Mouse (Mus musculus) spleen, embryonic (tissue): Measurements from ENCODE around the gene Gldc.
"Not testable (repeated sequence)": the region's sequence is repeated elsewhere in the genome, so short reads cannot be mapped to it uniquely, and the experiment has no call there.

Source experiments
- CTCF ChIA-PET: fragments of 350-600 bp; sonication (Branson Sonifier 250); formaldehyde crosslinking; loops from one replicate; lab custom pipeline; 2022; lab: Charles Lee

Gene Gldc

GRCm38 (mm10) chr19:30174919-30175571 lies at the start of gene Gldc:
Gene Gldc, minus strand, starts transcription at chr19:30175429.
- CTCF ChIA-PET: no interaction called here

DNA sequence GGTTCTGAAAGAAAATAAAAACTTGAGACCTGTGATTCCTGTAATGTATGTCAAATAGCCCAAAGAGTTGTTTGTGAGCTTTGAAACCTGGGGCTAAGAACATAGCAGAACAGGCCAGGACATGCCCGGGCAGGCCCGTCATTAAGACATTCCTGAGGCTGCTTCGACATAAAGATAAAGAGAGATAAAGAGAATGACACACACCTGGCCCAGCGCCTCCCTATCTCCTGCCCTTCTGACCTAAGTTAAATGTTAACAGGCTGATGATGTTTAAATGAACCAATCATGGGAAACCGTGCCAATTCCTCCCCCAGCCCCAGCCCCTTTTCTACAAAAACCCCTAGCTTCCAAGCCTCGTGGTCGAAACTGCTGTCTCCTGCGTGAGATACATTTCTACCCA lies 47.4 kb upstream of the Gldc start:
- CTCF ChIA-PET: not testable (repeated sequence)

DNA sequence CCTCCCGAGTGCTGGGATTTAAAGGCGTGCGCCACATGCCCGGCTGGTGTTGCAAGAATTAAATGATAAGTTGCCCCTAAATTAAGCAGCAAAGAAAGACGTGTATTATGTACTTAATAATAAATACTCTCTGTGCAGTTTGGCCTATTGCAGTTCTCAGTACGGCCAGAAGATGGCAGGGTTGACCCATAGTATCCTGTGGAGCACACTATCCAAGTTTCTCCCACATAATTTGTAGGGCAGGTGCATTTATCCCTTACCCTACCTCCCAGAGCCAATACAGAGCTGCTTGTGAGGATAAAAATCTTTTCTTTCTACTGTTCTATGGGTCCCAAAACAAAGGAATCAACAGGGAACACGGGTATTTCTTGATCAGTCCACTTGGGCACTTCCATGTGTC lies 42.1 kb upstream of the Gldc start:
- CTCF ChIA-PET: no interaction called here

- CTCF ChIA-PET: no interaction called here
Measured at GRCm38 (mm10) chr19:30216186-30216585, 41.0 kb upstream of the Gldc start.

DNA sequence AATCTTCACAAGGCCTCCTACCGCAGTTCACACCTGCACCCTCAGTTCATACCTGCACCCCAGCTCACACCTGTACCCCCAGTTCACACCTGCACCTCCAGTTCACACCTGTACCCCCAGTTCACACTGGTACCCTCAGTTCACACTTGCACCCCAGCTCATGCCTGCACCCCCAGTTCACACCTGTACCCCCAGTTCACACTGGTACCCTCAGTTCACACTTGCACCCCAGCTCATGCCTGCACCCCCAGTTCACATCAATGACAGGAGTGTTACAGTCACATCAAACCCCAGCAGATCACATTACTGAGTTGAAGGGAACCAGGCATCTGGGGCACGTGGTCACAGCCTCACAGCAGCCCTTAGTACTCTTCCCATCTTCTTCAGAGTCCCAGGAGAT lies 40.5 kb upstream of the Gldc start:
- CTCF ChIA-PET: not testable (repeated sequence)

DNA sequence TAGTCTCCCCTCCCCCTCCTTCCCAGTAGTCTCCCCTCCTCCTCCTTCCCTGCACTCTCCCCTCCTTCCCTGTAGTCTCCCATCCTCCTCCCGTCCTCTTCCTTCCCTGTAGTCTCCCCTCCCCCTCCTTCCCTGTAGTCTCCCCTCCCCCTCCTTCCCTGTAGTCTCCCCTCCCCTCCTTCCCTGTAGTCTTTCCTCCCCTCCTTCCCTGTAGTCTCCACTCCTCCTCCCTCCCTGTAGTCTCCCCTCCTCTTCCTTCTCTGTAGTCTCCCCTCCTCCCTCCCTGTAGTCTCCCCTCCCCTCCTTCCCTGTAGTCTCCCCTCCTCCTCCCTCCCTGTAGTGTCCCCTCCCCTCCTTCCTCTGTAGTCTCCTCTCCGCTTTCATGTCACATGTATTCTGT lies 38.8 kb upstream of the Gldc start:
- CTCF ChIA-PET: no interaction called here

GRCm38 (mm10) chr19:30209006-30209405 lies 33.8 kb upstream of the Gldc start:
- CTCF ChIA-PET: interaction anchor here (0.7 kb wide), 1 partner anchor 1578 kb away, joined by 3 read pairs; no protein-coding TSS in a partner anchor

GRCm38 (mm10) chr19:30206981-30207380 lies 31.8 kb upstream of the Gldc start:
- CTCF ChIA-PET: no interaction called here

DNA sequence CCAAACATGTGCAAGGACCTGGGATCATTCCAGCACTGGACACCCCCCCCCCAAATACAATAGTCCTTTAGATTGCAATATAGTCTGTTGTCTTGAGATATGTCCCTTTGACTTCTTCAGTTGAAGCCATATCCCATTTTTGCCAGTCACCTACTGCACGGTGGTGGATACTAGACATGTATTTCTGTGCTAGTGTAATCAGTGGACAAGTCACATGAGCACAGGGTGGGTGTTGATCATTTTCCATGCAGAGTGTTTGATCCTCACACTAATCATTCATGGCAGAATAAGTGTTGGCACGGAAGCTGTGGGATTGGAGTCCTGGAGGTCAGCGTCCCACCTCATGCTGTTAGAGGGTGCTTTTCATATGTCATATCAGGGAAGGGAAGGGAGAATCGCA lies 30.6 kb upstream of the Gldc start:
- CTCF ChIA-PET: interaction anchor here (1.1 kb wide), 1 partner anchor 379 kb away, joined by 3 read pairs; no protein-coding TSS in a partner anchor

- CTCF ChIA-PET: interaction anchor here (1.1 kb wide), 1 partner anchor 379 kb away, joined by 3 read pairs; no protein-coding TSS in a partner anchor
Measured at GRCm38 (mm10) chr19:30205159-30205816, 30.1 kb upstream of the Gldc start.

- CTCF ChIA-PET: no interaction called here
Measured at GRCm38 (mm10) chr19:30202177-30202576, 26.9 kb upstream of the Gldc start.

DNA sequence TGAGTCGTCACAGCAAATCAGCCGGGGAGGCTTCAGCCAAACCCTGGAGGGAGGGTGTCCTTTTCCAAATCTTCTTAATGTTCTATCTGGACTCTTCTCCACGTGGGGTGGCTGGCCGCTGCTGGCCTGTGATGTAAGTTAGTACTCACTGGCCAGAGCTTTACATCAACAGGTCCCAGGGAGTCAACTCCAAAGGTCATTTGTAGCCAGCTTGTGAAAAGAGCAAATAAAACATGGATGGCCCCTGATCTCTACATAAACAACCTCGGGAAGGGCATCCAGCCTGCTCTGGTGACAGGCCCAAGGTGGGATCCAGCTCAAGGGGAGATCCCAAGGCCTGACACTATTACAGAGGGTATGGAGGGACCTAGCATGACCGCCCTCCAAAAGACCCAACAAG lies 19.8 kb upstream of the Gldc start:
- CTCF ChIA-PET: no interaction called here

GRCm38 (mm10) chr19:30187232-30187631 lies 12.0 kb upstream of the Gldc start:
- CTCF ChIA-PET: no interaction called here

DNA sequence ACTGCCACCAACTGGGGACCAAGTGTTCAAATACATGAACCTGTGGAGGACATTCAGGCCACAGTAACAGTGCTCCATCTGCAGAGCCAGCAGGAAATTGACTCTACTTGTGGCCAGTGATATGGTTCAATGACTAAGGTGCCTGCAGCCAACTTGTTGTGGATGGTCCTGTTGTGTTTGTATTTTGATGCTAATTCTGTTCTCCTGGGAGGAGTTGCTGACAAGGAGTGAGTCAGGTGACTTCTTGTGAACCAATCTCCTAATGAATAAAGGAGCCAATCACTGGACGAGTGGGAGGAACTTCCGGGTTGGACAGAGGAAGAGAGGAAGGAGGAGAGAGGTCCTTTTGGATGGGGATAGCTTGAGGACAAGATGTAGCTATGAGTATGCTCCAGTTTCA lies 10.3 kb upstream of the Gldc start:
- CTCF ChIA-PET: no interaction called here

GRCm38 (mm10) chr19:30179979-30180378 lies 4.8 kb upstream of the Gldc start:
- CTCF ChIA-PET: no interaction called here

- CTCF ChIA-PET: no interaction called here
Measured at GRCm38 (mm10) chr19:30174074-30174670, 1.1 kb downstream of the Gldc start.

GRCm38 (mm10) chr19:30171346-30172055 lies 3.7 kb downstream of the Gldc start:
- CTCF ChIA-PET: no interaction called here

DNA sequence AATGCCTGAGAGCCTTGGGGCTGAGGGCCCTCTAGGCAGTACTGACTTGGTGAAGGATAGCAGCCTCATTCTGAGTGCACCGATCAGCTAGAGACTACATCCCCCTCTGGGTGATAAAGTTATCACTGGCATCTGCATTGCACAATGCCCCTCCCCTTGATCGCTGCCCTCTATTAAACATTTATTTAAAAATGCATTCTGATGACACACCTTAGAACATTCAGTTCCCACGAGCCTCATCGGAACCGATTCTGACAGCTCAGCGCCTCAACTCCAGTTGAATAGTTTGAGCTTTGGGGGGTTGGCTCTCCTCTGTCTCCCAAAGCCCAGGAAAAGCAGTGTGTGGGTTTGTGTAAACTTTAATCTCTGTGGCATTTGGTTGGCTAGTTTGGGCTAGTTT lies 4.9 kb downstream of the Gldc start:
- CTCF ChIA-PET: no interaction called here

DNA sequence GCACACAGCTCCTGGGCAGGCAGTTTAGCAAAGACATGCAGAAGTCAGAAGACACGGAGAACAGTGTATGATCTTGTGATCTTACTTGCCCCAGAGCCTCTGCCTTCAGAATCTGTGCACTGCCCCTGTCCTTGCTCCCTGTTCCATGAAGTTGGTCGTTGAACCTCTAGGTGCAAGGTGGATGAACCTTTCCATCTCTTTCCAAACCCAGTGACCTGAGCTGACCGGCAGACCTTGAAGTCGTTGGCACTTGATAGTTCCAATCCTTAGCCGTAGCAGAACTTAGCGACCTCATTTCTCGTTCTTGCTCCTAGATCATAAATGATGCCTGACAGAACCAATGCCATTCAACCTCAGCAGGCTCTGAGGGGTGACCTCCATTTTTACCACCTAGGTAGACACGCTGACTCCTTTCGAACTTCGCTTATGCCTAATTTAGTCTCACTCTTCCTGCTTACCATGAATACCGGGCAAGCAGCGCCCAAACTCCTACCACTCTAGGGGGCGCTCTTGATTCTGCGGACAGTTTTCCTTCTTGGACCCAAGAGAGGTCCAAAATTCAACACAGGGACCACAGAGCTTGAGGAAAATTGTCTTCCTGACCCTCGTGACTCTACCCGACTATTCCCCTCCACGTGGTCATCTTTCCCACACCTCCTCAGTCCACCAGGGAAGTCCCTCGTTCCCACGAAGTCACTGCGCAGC lies 8.3 kb downstream of the Gldc start:
- CTCF ChIA-PET: no interaction called here

GRCm38 (mm10) chr19:30164228-30164627 lies 11.0 kb downstream of the Gldc start:
- CTCF ChIA-PET: no interaction called here

DNA sequence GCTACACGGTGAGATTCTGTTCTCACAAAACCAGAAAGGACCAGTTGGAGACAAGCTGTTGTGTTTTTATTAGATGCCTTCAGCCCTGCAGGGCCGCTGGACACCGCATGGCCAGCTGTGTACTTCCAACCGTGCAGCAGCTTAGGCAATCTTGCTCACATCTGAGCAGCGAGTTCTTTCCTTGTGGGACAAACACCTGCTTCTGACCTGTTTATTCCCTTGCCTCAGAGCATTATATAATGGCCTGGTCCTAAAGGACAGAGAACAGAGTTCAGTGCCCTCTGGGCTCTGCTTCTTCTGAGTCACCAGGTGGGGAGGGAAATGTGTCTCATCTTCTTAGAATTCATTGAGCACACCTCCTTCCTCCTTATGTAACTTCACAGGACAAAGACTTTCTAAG lies 12.4 kb downstream of the Gldc start:
- CTCF ChIA-PET: no interaction called here

GRCm38 (mm10) chr19:30160021-30160420 lies 15.2 kb downstream of the Gldc start:
- CTCF ChIA-PET: no interaction called here
